Mouse (Mus musculus): ENCODE measurements around the gene Krt80. TPM values are rescaled to one million over a fixed set of nuclear protein-coding genes. Genes with fewer than 3 reads are reported as not detected.

Gene Krt80
- polyA plus RNA-seq, 1 experiment = 0.61 TPM

DNA sequence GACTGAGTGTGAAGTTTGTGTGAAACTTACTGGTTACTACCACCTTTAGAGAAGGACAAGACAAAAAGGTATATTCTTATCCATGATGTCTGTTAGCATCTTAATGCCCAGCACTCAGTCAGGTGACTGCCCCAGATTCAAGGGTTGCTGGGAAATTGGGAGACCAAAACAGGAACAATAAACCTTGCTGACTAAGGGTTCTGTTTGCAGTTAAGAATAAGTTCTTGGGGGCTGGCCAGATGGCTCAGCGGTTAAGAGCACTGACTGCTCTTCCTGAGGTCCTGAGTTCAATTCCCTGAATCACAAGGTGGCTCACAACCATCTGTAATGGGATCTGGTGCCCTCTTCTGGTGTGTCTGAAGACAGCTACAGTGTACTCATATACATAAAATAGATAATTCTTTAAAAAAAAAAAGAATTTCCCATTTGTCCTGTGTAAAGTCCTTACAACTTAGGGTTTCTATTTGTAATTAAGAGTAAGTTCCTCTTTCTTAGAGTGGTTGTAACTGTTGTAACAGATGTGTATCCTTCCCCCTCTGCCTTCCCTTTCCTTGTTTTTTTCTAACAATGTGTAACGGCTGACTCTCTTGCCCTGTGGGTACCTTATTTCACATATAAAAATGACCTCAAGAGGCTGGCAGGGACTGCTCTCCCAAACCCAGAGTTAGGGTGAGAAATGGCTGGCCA lies 52.0 kb downstream of the Krt80 start:
- Histone ChIP-seq H3K27ac (ENCODE audit: insufficient read depth, low read depth, low read length) (no peak overlapping the region), H3K27me3 (ENCODE audit: control insufficient read depth, insufficient read depth, low read length) (no peaks in the 10 kb centered on the region), H3K4me3 (ENCODE audit: low read depth, low read length) (no peak overlapping the region), H3K4me1 (ENCODE audit: control insufficient read depth, insufficient read depth, insufficient read length, low read length) (peaks cover 8% of the 10 kb centered on the region; the same call in 1 of the 2 replicates), H3K36me3 (ENCODE audit: control insufficient read depth, insufficient read depth, low read length) (no peaks in the 10 kb centered on the region)
- no peak for TF ChIP-seq POLR2A (IDR thresholded peaks at IDR 0.05; ENCODE audit: low read depth, low read length)
- WGBS = 77% methylated on average over 2 of the region's 2 CpGs

DNA sequence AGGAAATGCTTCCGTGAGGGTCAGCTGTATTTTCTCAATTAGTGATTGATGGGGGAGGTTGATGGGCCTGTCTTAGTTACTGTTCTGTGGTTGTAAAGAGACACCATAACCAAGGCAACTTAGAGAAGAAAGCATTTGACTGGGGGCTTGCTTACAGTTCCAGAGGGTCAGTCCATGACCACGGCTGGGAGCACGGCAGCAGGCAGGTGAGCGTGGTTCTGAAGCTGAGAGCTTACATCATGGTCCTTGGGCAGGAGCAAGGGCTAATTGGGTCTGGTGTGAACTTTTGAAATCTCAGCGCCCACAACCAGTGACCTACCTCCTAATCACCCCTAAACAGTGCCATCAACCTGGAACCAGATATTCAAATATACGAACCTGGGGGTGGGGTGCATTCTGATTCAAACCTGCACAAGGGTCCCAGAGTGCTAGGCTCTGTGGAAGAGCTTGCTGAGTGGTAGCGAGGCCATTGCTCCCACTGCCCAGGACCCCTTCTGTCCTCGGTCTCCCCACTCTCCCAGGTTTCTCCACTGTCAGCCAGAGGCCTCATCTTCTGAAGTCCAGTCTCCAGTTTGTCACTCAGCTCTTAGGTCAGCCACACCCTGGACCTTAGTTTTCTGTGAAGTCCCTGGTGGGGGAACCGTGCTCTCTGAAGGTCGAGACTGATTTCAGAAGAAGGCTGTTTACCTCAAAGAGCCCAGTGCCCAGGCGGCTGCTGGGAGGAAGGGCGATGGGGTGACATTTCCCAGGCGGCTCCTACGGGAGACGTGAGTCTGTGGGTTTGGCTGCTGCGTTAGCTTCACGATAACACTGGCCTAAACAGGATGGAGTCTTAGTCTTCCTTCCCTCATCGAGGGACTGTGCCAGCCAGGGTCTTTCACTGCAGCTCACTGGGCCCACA lies 52.8 kb downstream of the Krt80 start:
- WGBS = 80% methylated on average over 18 of the region's 18 CpGs
- TF ChIP-seq CTCF (IDR thresholded peaks at IDR 0.05; ENCODE audit: extremely low read depth, insufficient read length, insufficient replicate concordance, low read depth, low read length) = no peak
- no peak for TF ChIP-seq POLR2A (IDR thresholded peaks at IDR 0.05; ENCODE audit: low read depth, low read length)
- no peaks in the 10 kb centered on the region for H3K36me3 ChIP-seq (ENCODE audit: control insufficient read depth, insufficient read depth, low read length)
- H3K27me3 ChIP-seq (ENCODE audit: control insufficient read depth, insufficient read depth, low read length) = no peaks in the 10 kb centered on the region
- H3K27ac ChIP-seq (ENCODE audit: insufficient read depth, low read depth, low read length) = no peak overlapping the region
- H3K4me1 ChIP-seq (ENCODE audit: control insufficient read depth, insufficient read depth, insufficient read length, low read length) = peaks cover 8% of the 10 kb centered on the region; the same call in 1 of the 2 replicates
- no peak overlapping the region for H3K4me3 ChIP-seq (ENCODE audit: low read depth, low read length)

DNA sequence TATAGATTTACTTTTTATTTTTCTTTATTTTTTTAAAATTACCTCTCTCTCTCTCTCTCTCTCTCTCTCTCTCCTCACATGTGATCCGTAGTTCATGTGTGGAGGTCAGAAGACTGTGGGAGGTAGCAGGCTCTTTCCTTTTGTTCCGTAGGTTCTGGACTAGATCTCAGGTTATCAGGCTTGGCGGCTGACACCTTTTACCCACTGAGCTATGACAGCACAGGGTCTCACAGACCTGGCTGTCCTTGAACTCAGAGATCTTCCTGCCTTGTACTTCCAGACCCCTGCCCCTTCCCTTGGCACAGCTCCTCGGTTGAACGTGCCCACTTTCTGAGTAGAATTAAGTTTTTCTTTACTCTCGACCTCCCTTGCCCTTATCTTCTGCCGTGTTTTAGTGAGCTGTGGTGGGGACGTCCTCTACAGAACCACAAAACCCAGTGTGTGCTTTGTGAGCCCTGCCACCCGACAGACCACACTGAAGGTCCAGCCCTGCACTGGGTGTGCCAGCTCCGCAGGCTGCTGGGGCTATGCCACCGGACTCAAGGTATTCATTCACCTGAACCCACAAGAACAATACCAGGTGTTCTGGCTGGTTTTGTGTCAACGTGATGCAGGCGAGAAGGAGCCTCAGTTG lies 53.6 kb downstream of the Krt80 start:
- WGBS = 61% methylated on average over 13 of the region's 13 CpGs
- H3K27me3 ChIP-seq (ENCODE audit: control insufficient read depth, insufficient read depth, low read length) = no peaks in the 10 kb centered on the region
- no peak for TF ChIP-seq CTCF (IDR thresholded peaks at IDR 0.05; ENCODE audit: extremely low read depth, insufficient read length, insufficient replicate concordance, low read depth, low read length)
- TF ChIP-seq POLR2A (IDR thresholded peaks at IDR 0.05; ENCODE audit: low read depth, low read length) = no peak
- peaks cover 8% of the 10 kb centered on the region; the same call in 1 of the 2 replicates for H3K4me1 ChIP-seq (ENCODE audit: control insufficient read depth, insufficient read depth, insufficient read length, low read length)
- H3K36me3 ChIP-seq (ENCODE audit: control insufficient read depth, insufficient read depth, low read length) = no peaks in the 10 kb centered on the region
- H3K27ac ChIP-seq (ENCODE audit: insufficient read depth, low read depth, low read length) = no peak overlapping the region
- no peak overlapping the region for H3K4me3 ChIP-seq (ENCODE audit: low read depth, low read length)

DNA sequence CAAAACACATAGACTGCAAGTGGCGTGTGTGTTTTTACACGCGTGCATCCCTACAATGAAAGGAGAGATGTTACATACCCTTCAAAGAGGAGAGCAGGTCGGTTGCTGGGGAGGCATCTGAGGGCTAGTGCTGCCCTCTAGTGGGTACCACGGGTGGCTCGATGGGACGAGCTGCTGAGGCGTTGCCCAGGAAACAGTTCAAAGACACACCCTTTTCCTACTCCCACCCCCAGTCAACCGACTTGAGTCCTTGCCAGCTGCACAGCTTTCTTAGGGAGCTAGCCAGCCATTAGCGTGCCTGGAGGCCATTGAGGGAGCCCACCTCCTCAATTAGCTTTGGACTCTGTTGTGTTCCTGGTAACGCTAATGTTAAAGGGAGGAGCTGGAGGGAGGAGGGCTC lies 54.1 kb downstream of the Krt80 start:
- H3K27me3 ChIP-seq (ENCODE audit: control insufficient read depth, insufficient read depth, low read length) = no peaks in the 10 kb centered on the region
- WGBS = under 1% methylated on average over 11 of the region's 11 CpGs
- peak overlapping the region; percentile 53 for H3K4me3 ChIP-seq (ENCODE audit: low read depth, low read length)
- H3K27ac ChIP-seq (ENCODE audit: insufficient read depth, low read depth, low read length) = no peak overlapping the region
- TF ChIP-seq POLR2A (IDR thresholded peaks at IDR 0.05; ENCODE audit: low read depth, low read length) (no peak), CTCF (IDR thresholded peaks at IDR 0.05; ENCODE audit: extremely low read depth, insufficient read length, insufficient replicate concordance, low read depth, low read length) (peak; percentile 79)
- H3K4me1 ChIP-seq (ENCODE audit: control insufficient read depth, insufficient read depth, insufficient read length, low read length) = peaks cover 6% of the 10 kb centered on the region; the same call in 1 of the 2 replicates
- no peaks in the 10 kb centered on the region for H3K36me3 ChIP-seq (ENCODE audit: control insufficient read depth, insufficient read depth, low read length)

DNA sequence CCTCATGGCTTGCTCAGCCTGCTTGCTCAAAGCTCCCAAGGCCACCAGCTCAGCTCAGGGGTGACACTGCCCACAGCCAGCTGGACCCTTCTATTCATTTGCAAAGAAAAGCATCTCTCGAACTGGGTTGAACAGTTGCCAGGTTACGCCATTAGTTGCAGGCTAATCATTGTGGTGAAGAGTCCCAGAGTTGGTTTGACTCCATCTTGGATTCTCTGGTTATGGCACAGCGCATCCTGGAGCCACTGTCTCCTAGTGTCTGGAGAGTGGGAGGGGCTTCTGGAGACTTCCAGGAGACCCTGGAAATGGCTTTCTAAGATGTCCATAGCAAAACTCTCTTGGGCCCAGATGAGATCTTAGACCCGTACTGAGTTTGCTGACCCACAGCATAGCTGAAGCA lies 54.6 kb downstream of the Krt80 start:
- no peak overlapping the region for H3K4me3 ChIP-seq (ENCODE audit: low read depth, low read length)
- H3K4me1 ChIP-seq (ENCODE audit: control insufficient read depth, insufficient read depth, insufficient read length, low read length) = peaks cover 3% of the 10 kb centered on the region; the same call in 1 of the 2 replicates
- H3K27me3 ChIP-seq (ENCODE audit: control insufficient read depth, insufficient read depth, low read length) = no peaks in the 10 kb centered on the region
- WGBS = 84% methylated on average over 4 of the region's 4 CpGs
- H3K36me3 ChIP-seq (ENCODE audit: control insufficient read depth, insufficient read depth, low read length) = no peaks in the 10 kb centered on the region
- H3K27ac ChIP-seq (ENCODE audit: insufficient read depth, low read depth, low read length) = no peak overlapping the region
- TF ChIP-seq POLR2A (IDR thresholded peaks at IDR 0.05; ENCODE audit: low read depth, low read length) = no peak
- TF ChIP-seq CTCF (IDR thresholded peaks at IDR 0.05; ENCODE audit: extremely low read depth, insufficient read length, insufficient replicate concordance, low read depth, low read length) = no peak

DNA sequence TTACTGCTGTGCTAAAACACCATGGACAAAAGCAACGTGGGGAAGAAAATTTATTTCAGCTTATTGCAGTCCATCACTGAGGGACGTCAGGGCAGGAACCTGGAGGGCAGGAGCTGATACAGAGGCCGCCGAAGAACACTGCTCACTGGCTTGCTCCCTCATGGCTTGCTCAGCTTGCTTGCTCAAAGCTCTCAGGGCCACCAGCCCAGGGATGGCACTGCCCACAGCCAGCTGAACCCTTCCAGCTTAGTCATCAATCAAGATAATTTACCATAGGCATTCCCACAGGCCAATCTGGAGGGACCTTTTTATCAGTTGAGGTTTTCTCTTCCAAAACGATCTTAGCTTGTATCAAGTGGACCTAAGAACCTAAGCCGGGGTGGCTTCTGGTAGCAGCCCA lies 58.0 kb downstream of the Krt80 start:
- no peak for TF ChIP-seq POLR2A (IDR thresholded peaks at IDR 0.05; ENCODE audit: low read depth, low read length)
- TF ChIP-seq CTCF (IDR thresholded peaks at IDR 0.05; ENCODE audit: extremely low read depth, insufficient read length, insufficient replicate concordance, low read depth, low read length) = no peak
- H3K27ac ChIP-seq (ENCODE audit: insufficient read depth, low read depth, low read length) = no peak overlapping the region
- H3K36me3 ChIP-seq (ENCODE audit: control insufficient read depth, insufficient read depth, low read length) = no peaks in the 10 kb centered on the region
- peaks cover 2% of the 10 kb centered on the region; the same call in 1 of the 2 replicates for H3K4me1 ChIP-seq (ENCODE audit: control insufficient read depth, insufficient read depth, insufficient read length, low read length)
- no peak overlapping the region for H3K4me3 ChIP-seq (ENCODE audit: low read depth, low read length)
- 64% methylated on average over 6 of the region's 6 CpGs for WGBS
- no peaks in the 10 kb centered on the region for H3K27me3 ChIP-seq (ENCODE audit: control insufficient read depth, insufficient read depth, low read length)
